Mouse (Mus musculus) MEL (cell line): ENCODE data around the gene Map4. TPM values are rescaled to one million over a fixed set of nuclear protein-coding genes. Genes with fewer than 3 reads are reported as not detected.
"Not testable (repeated sequence)": the region's sequence is repeated elsewhere in the genome, so short reads cannot be mapped to it uniquely, and the experiment has no call there.

Source experiments
- DNase-seq: peaks from one replicate; pipeline ENCODE4 v3.0.0; 2011; ENCODE audit warnings: low read depth, low spot score
- H3K27ac ChIP-seq: 2 replicates; pipeline ENCODE4 v1.5.1; 2012; ENCODE audit warnings: low read depth, mild to moderate bottlenecking, control low read depth, low read length, moderate library complexity; ENCODE audit not compliant: control insufficient read depth
- H3K27me3 ChIP-seq, 2 experiments: fragments of 150-350 bp in 1 of 2; sonication (generic) in 1 of 2; 2 replicates each; pipeline ENCODE4 v1.6.1; 2012; ENCODE audit warnings: low read length in 2 of 2, mild to moderate bottlenecking in 2 of 2, improper control_type of control experiment in 1 of 2, moderate library complexity in 1 of 2; ENCODE audit not compliant: insufficient read depth in 2 of 2, control insufficient read depth in 1 of 2
- H3K36me3 ChIP-seq, 2 experiments: 2 replicates each; pipeline ENCODE4 v1.6.1; 2012 to 2014; ENCODE audit warnings: low read length in 2 of 2, improper control_type of control experiment in 1 of 2, inconsistent platforms in 1 of 2, mild to moderate bottlenecking in 1 of 2; ENCODE audit not compliant: insufficient read depth in 2 of 2, control insufficient read depth in 1 of 2
- H3K4me1 ChIP-seq, 2 experiments: fragments of 150-350 bp in 1 of 2; sonication (generic) in 1 of 2; 2 replicates each; pipeline ENCODE4 v1.6.1; 2012; ENCODE audit warnings: low read length in 2 of 2, improper control_type of control experiment in 1 of 2, mild to moderate bottlenecking in 1 of 2; ENCODE audit not compliant: insufficient read depth in 2 of 2, control insufficient read depth in 1 of 2
- H3K4me3 ChIP-seq, 2 experiments: fragments of 150-350 bp in 1 of 2; sonication (generic) in 1 of 2; 2 replicates each; pipeline ENCODE4 v1.5.1; 2012; ENCODE audit warnings: low read depth in 2 of 2, low read length in 2 of 2, mild to moderate bottlenecking in 2 of 2, moderate library complexity in 2 of 2, control low read depth in 1 of 2, improper control_type of control experiment in 1 of 2; ENCODE audit not compliant: control insufficient read depth in 1 of 2, insufficient read depth in 1 of 2
- H3K79me2 ChIP-seq: 2 replicates; pipeline ENCODE4 v1.6.1; 2012; ENCODE audit warnings: mild to moderate bottlenecking, low read length, moderate library complexity; ENCODE audit not compliant: control insufficient read depth, poor library complexity, insufficient read depth
- H3K9ac ChIP-seq: 2 replicates; pipeline ENCODE4 v1.6.1; 2012; ENCODE audit warnings: low read depth, mild to moderate bottlenecking, control low read depth, low read length, moderate library complexity; ENCODE audit not compliant: control insufficient read depth, poor library complexity, severe bottlenecking
- H3K9me3 ChIP-seq: fragments of 150-350 bp; sonication (generic); replicated peaks from 2 replicates; pipeline ENCODE4 v1.6.1; 2012; ENCODE audit warnings: mild to moderate bottlenecking, low read length, improper control_type of control experiment, moderate library complexity; ENCODE audit not compliant: insufficient read depth
- CHD2 ChIP-seq: IDR thresholded peaks from 2 replicates; pipeline ENCODE4 v1.6.1; 2011; ENCODE audit warnings: low read length, improper control_type of control experiment
- CTCF ChIP-seq, 3 experiments: IDR thresholded peaks in 2 of 3; conservative IDR thresholded peaks in 1 of 3; 2 replicates each; pipeline ENCODE4 v1.5.1; 2011 to 2012; ENCODE audit warnings: low read length in 3 of 3, low read depth in 2 of 3, mild to moderate bottlenecking in 2 of 3, improper control_type of control experiment in 1 of 3, inconsistent platforms in 1 of 3, mixed read lengths in 1 of 3, moderate library complexity in 1 of 3; ENCODE audit not compliant: control insufficient read depth in 1 of 3, insufficient read depth in 1 of 3, poor library complexity in 1 of 3, severe bottlenecking in 1 of 3
- GATA1 ChIP-seq: IDR thresholded peaks from 2 replicates; pipeline ENCODE4 v1.6.1; 2011; ENCODE audit warnings: low read depth, low read length, improper control_type of control experiment
- HCFC1 ChIP-seq: IDR thresholded peaks from 2 replicates; pipeline ENCODE4 v1.6.1; 2012; ENCODE audit warnings: low read depth, mild to moderate bottlenecking, inconsistent platforms, low read length, improper control_type of control experiment, moderate library complexity
- KAT2A ChIP-seq: conservative IDR thresholded peaks from 2 replicates; pipeline ENCODE4 v1.6.1; 2012; ENCODE audit warnings: low read depth, low read length, improper control_type of control experiment, inconsistent platforms
- NRF1 ChIP-seq: IDR thresholded peaks from 2 replicates; pipeline ENCODE4 v1.6.1; 2014; ENCODE audit warnings: low read depth, mild to moderate bottlenecking, inconsistent platforms, low read length, improper control_type of control experiment, moderate library complexity; ENCODE audit not compliant: poor library complexity, insufficient read depth, severe bottlenecking
- POLR2AphosphoS5 ChIP-seq: IDR thresholded peaks from 2 replicates; pipeline ENCODE4 v1.6.1; 2012; ENCODE audit warnings: low read depth, borderline replicate concordance, mild to moderate bottlenecking, inconsistent platforms, low read length, moderate library complexity, mixed read lengths
- RAD21 ChIP-seq: IDR thresholded peaks from 2 replicates; pipeline ENCODE4 v1.6.1; 2011; ENCODE audit warnings: mild to moderate bottlenecking, low read depth, low read length, improper control_type of control experiment
- RCOR1 ChIP-seq: IDR thresholded peaks from 2 replicates; pipeline ENCODE4 v1.6.1; 2012; ENCODE audit warnings: low read depth, mild to moderate bottlenecking, inconsistent platforms, low read length, improper control_type of control experiment
- SMC3 ChIP-seq: IDR thresholded peaks from 2 replicates; pipeline ENCODE4 v1.6.1; 2011; ENCODE audit warnings: low read depth, low read length, improper control_type of control experiment
- TBP ChIP-seq: IDR thresholded peaks from 2 replicates; pipeline ENCODE4 v1.8.0; 2011; ENCODE audit warnings: low read depth, low read length, improper control_type of control experiment
- TCF12 ChIP-seq: IDR thresholded peaks from 2 replicates; pipeline ENCODE4 v1.6.1; 2014; ENCODE audit warnings: low read depth, mild to moderate bottlenecking, inconsistent platforms, low read length, improper control_type of control experiment, moderate library complexity
- USF1 ChIP-seq: IDR thresholded peaks from 2 replicates; pipeline ENCODE4 v1.6.1; 2014; ENCODE audit warnings: low read depth, mild to moderate bottlenecking, inconsistent platforms, low read length, improper control_type of control experiment, moderate library complexity
- ZC3H11A ChIP-seq: IDR thresholded peaks from 2 replicates; pipeline ENCODE4 v1.6.1; 2012; ENCODE audit warnings: low read depth, mild to moderate bottlenecking, inconsistent platforms, low read length, improper control_type of control experiment
- ZKSCAN1 ChIP-seq: IDR thresholded peaks from 2 replicates; pipeline ENCODE4 v1.6.1; 2012; ENCODE audit warnings: low read depth, mild to moderate bottlenecking, inconsistent platforms, low read length, improper control_type of control experiment, moderate library complexity
- ZNF384 ChIP-seq: IDR thresholded peaks from 2 replicates; pipeline ENCODE4 v1.6.1; 2012; ENCODE audit warnings: low read depth, mild to moderate bottlenecking, inconsistent platforms, low read length, improper control_type of control experiment
- polyA plus RNA-seq, 2 experiments: library from polyadenylated mRNA; stranded (reverse) in 1 of 2; unstranded in 1 of 2; fragments of >175 nt in 1 of 2; fragments of >200 nt in 1 of 2; gene quantifications; 2 replicates each; pipeline versions ENCODE4 v1.2.1 to v1.2.4; 2012; ENCODE audit warnings: low replicate concordance in 2 of 2, low read depth in 1 of 2; ENCODE audit not compliant: insufficient read length in 2 of 2, insufficient read depth in 1 of 2, missing spikeins in 1 of 2
- total RNA-seq: library from RNA; depleted of rRNA; stranded (reverse); fragments of 300-350 nt; gene quantifications from 2 replicates; pipeline ENCODE4 v1.2.3, GENCODE M21; 2012

Gene Map4
- total and polyA plus RNA-seq, 3 experiments, result 14.5 to 47.8 TPM; not detected in 1

DNA sequence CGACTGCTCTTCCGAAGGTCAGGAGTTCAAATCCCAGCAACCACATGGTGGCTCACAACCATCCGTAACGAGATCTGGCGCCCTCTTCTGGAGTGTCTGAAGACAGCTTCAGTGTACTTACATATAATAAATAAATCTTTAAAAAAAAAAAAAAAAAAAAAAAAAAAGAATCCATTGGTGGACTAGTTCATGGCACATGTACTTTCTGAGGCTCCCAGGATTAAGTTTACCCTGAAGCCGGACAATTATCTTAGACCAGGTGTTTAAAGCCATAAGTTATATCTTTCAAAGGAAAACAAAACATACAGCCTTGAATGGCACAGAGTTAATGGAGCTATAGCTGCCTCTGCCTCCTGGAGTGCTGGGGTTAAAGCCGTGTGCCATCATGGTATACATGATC lies 145.2 kb downstream of the Map4 start:
- TF ChIP-seq CTCF (IDR thresholded peaks at IDR 0.05 in 2 of 3, conservative IDR thresholded peaks at IDR 0.05 in 1 of 3; ENCODE audit: control insufficient read depth in 1 of 3, insufficient read depth in 1 of 3, low read depth in 2 of 3, low read length in 3 of 3, poor library complexity in 1 of 3, severe bottlenecking in 1 of 3), result peak in 1 of 3 experiments; percentile 4; a peak in 1 of 6 replicates
- TF ChIP-seq ZNF384, result peak; percentile 88
- TF ChIP-seq TBP, result peak; percentile 25; the same call in 1 of the 2 replicates
- not testable (repeated sequence) for H3K27ac ChIP-seq, DNase-seq, H3K36me3 ChIP-seq, H3K79me2 ChIP-seq, H3K4me3 ChIP-seq, H3K9ac ChIP-seq, H3K27me3 ChIP-seq, H3K4me1 ChIP-seq, H3K9me3 ChIP-seq

DNA sequence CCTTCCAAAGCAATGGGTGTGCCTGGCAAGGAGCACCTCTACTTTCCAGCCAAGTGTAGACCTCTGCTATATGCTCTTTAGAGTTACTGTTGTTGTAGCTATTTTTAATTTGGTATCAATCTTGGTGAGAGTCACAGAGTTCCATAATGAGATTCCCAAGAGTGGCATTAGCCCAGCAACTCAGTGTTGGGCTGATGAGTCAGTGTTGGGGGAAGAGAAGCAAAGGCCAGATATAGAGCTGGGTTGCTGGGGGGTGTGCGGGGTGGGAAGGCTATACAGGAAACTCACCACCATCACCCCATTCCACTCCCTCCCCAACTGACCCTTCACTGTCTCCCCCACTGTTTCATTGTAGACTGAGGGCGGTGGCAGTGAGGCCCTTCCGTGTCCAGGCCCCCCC lies 149.8 kb downstream of the Map4 start:
- no peak overlapping the region for H3K27ac ChIP-seq
- H3K4me3 ChIP-seq, result no peak overlapping the region
- H3K4me1 ChIP-seq, result no peaks in the 10 kb centered on the region
- no peaks in the 10 kb centered on the region for H3K79me2 ChIP-seq
- H3K9ac ChIP-seq, result no peak overlapping the region
- H3K9me3 ChIP-seq, result no peaks in the 10 kb centered on the region
- no peak for TF ChIP-seq USF1
- no peak for TF ChIP-seq HCFC1
- no peak for TF ChIP-seq KAT2A
- no peak for TF ChIP-seq RCOR1
- no peak for TF ChIP-seq ZC3H11A
- no peak for TF ChIP-seq NRF1
- no peak for TF ChIP-seq ZKSCAN1
- TF ChIP-seq GATA1, result no peak
- no peak for TF ChIP-seq TCF12
- TF ChIP-seq CHD2, result no peak
- TF ChIP-seq RAD21, result no peak
- TF ChIP-seq CTCF (IDR thresholded peaks at IDR 0.05 in 2 of 3, conservative IDR thresholded peaks at IDR 0.05 in 1 of 3; ENCODE audit: control insufficient read depth in 1 of 3, insufficient read depth in 1 of 3, low read depth in 2 of 3, low read length in 3 of 3, poor library complexity in 1 of 3, severe bottlenecking in 1 of 3), result no peak
- no peak for TF ChIP-seq SMC3
- no peak for TF ChIP-seq POLR2AphosphoS5
- no peaks in the 10 kb centered on the region for H3K27me3 ChIP-seq
- no peak for DNase-seq
- H3K36me3 ChIP-seq, result peaks cover 0 to 2% of the 10 kb centered on the region in 2 experiments; a peak in 1 of 4 replicates
